Mouse (Mus musculus) gastrocnemius, postnatal 14 days (tissue): ENCODE measurements at regions not wholly inside any gene's neighbourhood (a gene's known extent, or its start where the extent isn't known, plus 50 kb on each side); places are given as distances from the start of the nearest gene placed in this dataset.

Experiments
- DNase-seq: peaks from one replicate; pipeline ENCODE4 v3.0.0; 2021; ENCODE audit warnings: mixed read lengths
- intact Hi-C: fragments of 180-260 bp; cut with DNase I; formaldehyde crosslinking; loops from one replicate; pipeline ENCODE4 v1.15.1; 2025; ENCODE audit warnings: low total_unique reads

DNA sequence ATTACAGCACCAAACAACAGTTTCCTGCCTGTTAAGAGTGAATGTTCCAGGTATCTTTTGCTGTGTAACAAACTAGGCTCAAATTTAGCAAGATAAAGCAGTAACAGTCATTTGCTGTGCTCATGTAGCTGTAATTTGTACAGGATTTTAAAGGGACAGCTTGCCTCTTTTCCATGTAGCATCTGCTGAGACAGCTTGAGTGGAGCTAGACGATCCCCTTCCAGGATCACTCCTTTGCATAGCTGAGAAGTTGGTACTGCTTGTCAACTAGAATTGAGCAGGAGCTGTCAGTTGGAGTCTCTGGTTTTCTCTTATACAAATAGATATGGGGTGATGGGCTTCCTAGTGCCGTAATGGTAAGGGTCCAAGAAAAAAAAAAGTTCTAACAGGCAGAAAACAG lies 744.0 kb downstream of the Ntrk3 start:
- intact Hi-C loops: no loop called here

DNA sequence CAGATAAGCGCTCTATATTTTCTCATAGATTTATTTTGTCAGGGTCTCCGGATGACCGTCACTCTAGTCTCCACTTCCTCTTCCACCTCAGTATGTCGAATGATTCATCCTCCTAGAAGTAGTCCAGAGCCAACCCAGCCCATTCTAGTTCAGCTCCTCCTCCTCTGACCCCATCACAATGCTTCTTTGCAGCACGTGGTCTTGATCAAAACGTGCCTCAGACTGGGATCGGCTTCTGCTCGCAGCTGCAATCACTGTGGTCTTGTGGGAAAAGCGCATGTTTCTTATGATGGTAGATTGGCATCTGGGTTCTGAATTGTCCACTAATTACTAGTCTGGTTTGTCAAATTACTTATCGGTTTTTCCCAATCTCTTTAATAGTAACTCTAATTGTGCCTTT lies 747.7 kb downstream of the Ntrk3 start:
- intact Hi-C loops: no loop called here
- DNase-seq: no peak

More for the DNA sequence above, 744.0 kb downstream of the Ntrk3 start:
- no peak for DNase-seq

DNA sequence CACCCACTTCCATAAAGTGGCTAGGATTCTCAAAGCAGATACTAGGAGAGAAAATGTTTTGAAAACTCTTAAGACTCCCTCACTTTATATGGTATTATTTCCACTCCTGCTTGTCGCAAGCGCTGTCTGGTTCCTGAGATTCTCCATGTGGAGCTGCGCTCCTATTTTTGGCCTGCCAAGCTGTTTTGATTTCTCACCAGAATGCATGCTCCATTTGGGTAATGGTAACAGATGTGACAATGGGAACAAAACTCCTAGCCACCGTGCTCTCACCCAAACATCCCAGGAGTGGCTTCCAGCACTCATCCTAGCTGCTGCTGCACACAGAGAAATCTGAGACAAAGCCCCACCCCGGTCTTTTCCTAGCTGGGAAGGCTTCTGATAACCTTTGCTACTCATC lies 749.6 kb downstream of the Ntrk3 start:
- DNase-seq: no peak
- intact Hi-C loops: no loop called here

DNA sequence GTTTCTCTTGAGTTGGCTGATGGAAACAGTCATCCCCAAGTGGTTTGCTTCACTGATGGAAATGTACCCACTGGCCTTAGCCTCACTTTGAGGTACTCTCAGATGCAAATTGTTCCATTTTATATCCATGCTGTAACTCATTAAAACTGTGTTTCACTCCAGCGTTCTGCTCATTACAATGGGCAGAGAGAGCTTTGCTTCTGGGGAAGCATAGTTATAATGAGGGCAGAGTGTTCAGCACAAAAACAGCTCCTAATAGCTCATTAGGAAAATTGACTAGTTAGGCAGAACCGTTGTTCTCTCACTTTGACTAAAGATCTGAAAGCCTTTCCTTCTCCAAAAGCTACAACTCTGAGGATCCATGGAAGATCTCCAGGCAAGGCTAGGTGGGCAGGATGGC lies 771.2 kb downstream of the Ntrk3 start:
- intact Hi-C loops: no loop called here

DNA sequence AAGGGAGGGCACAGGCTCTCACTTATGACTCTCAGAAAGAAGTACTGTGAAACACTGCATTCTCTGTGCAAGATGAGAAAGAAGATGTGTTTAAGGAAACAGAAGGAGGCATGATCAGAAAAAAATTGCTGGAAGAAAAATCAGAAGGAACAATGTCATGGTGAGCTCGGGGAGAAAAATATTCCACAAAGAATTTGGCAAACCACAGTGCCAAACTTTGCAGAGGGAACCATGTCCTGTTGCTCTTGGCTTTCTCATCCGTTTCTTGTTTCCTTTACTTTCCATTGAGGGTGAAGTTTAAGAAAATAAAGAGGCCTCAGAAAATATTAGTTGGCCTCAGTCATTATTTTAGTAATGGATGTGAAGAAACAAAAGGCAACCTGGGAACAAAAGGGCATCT lies 804.4 kb downstream of the Ntrk3 start:
- intact Hi-C loops: no loop called here

More for the DNA sequence above, 771.2 kb downstream of the Ntrk3 start:
- DNase-seq: no peak

DNA sequence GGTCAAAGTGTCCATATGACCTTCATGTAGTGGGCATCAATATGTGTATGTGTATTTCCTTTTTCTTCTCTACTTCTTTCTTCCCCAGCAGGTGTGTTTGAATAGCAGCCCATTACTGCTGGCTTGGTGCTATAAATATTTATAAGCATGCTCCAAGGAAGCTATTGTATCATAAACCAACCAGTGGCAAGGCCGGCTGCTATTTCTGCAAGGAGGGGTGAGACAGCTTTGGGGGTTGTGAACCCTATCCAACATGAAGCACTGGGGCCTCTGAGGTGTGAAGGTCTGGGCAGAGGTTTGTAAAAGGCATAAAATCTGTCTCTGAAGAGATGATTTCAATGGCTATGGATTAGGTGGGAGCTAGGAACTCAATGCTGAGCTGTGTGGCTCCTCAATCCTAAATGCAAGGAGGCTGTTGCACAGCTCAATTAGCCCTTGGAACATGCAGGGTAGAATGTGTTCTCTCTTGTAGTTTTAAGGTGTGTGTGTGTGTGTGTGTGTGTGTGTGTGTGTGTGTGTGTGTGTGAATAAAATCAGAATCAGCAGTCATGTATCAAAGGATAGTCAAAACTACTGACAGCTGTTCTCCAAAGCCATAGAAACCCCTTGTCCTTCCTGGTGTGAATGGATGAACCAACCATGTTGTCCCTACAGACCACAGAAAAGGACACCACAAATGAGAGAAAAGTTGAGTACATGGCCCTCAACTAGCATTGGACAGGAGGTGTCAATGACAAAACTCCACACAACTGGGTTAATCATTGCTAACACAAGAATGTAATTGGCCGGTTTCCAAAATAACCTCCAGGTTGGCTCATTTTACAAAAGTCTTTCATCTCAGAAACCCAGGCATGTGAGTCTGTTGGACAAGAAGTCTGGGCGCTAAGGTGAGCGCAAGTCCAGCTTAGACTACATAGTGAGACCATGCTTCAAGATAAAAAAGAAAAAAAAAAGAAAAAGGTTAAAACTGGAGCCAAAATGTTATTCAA lies 809.0 kb downstream of the Ntrk3 start:
- intact Hi-C loops: no loop called here
- DNase-seq: no peak

More for the DNA sequence above, 804.4 kb downstream of the Ntrk3 start:
- DNase-seq: no peak

DNA sequence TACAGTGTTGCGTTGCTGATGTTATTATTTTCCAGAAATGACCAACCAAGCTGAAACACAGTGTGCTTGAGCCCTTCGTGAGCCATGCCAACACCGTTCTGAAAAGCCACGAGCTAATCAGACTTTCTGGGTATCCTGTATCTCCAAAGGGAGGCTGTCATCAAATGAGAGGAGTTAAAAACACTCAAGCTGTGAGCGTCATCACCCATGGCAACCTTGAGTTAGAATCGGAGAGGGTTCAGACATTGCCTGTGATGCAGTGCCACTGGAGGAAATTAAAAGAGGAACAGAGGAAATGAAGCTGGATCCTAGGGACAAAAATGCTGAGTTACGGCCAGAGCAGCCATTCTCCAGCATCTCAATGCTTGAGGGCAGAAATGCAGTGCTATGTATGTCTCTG lies 838.6 kb downstream of the Ntrk3 start:
- intact Hi-C loops: no loop called here
- DNase-seq: no peak

DNA sequence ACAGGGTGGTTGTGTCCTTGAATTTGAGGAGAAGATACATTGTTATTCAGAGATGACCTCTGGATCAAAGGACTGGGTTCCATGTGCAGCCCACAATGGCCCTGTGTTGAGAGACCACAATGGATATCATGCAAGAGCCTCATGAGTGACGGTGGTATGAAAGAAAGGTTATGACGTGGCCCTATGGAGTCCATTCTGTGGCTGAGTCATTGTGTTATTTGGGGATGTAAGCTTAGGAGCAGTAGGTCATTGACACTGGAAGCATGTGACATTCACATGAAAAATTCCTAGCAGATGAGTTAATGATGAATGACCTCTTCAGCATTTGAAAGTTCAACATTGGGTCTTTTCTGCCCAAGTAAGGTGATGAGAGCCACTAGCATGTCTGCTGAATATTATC lies 849.3 kb downstream of the Ntrk3 start:
- DNase-seq: no peak
- intact Hi-C loops: no loop called here

DNA sequence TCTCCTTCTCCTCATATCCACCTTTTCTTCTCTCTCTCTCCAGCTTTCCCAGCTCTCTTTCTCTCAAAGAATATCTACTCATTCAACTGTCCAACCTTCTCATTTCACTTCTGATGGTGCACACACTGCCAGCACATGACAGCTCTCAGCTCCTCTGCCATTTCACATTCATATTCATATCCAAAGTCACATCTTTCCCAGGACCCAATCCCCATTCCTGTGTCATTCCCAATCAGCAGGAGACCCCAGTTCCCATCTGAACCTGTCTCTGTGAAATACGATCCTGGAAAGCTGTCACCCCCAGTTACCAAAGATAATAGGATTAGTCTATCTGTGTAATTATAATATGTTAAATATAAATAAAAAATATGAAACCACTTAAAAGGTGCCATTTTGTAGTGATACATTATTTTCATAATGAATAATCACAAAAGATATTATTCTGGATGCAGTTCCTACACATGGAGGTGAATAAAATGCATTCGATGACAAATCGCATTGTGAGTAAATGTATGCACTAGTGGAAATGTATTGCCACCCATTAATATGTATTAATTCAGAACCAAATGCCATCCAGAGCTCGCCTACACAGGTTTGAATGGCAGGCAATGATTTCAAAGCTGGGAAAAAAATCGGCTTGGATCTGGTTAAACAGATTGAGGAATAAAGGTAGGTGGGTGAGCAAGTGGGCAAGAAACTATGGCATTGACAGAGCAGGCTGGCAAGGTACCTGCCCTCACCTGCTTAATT lies 855.0 kb downstream of the Ntrk3 start:
- DNase-seq: no peak
- intact Hi-C loops: no loop called here

DNA sequence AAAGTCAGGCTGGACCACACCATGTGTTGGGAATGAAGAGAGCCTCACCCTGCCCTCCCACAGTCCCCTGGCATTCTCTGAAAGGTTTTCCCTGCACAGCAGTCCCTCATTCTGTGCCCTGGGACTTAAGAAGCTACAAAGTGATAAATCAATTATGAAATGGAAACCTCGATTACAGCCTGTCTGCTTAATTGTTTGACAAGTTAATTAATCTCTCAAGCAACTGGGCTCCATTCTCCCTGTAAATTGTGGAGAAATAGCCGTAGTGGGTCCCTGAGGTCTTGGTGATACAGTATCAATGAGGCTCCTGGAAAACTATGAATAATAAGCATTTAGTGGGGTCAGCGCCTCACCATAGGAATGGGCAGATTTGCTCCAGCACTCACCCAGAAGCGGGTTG lies 870.3 kb downstream of the Ntrk3 start:
- intact Hi-C loops: no loop called here
- DNase-seq: no peak

DNA sequence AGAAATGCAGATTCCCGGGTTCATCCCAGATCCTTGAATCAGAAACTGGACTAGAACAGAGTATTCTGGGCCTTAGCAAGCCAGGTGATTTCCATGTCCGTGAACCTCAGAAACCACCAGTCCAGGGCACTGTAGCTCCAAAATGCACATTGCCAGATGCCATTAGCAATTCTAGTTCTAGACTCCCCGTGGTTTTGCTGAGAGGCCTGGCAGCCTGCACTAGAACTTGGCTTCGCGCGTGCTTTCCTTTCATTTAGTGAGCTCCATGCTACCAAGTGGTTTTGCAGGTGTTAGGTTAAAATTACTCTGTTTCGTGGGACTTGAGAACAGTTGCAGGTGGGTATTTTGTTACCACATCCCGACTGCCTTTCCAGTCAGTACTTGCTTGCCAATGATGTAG lies 876.0 kb downstream of the Ntrk3 start:
- DNase-seq: no peak
- intact Hi-C loops: no loop called here

DNA sequence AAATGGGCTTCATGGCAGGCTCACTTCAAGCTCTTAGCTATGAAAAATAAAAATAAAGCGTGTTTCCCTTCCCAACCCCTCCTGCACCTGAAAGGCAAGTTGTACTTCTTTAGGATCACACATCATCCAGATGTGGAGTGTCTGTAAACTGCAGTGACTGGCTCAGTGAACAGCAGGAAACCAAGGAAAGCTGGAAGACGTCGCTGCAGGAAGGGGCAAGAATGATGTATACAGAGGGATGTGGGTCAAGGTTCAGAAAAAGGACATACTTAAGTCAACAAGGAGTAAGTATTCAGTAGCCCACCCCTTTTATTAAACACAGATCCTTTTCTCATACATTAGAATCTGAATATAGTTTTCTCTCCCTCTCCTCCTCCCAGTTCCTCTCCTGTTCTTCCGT lies 879.4 kb downstream of the Ntrk3 start:
- no peak for DNase-seq
- intact Hi-C loops: no loop called here

DNA sequence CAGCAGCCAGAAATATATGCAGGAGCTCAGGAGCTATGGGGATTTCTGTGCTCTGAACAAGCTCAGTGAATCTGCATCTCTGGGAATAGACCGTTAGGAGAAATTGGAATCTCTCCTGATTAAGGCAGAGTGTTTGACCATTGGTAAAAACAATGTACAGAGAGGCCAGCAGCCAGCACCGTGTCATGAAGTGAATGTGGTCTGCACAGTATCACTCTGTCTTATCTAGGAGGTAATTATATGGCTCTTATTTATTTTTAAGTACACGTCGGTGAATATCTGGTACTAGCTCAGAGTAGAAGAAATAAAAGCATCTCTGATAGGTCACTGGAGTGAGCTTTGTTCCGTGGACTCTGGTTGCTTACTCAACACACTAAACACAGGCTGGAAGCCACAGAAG lies 879.8 kb downstream of the Ntrk3 start:
- intact Hi-C loops: no loop called here
- DNase-seq: no peak

DNA sequence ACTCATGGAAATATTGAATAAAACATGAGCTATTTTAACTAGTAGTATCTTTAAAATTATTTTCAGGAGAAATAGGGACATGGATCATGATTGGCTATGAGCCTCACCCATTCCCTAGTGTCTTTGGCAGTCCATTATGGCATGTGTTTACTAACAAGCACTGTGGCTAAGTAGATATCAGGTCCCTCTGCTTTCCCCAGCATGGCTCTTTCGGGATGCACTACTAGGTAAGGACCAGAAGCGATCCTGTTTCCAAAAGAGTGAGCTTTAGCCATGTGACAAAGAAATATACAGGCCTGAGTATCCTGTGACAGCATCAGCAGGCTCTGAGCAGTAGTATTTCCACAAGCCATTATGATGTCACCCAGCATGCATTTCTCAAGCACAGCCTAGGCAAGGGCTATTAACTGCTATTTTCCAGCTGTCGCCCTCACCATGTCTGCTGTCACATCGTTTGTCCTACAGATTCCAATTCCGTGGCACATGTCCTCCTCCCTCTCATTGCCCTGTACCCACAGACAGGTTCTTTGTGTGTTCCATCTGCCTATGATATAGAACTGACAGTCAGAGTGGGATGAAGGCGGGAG lies 882.1 kb downstream of the Ntrk3 start:
- intact Hi-C loops: no loop called here
- DNase-seq: no peak

DNA sequence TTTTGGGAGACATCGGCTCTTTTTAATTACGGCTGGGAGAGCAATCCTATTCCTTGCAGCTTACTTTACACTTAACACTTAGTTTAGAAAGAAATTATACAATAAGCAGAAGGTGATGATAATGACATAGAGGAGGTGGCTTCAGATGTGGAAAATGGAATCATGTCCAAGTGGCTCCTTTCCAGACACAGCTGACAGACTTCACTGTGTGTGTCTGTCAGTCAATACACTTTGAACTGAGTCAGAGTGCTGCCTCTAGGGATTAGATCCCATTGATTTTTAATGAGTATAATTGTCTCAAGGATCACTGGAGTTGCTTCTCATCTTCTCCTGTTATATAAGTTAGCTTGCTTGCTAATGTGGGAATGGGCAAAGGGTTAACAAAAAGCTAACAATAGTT lies 882.7 kb downstream of the Ntrk3 start:
- intact Hi-C loops: no loop called here
- DNase-seq: no peak

DNA sequence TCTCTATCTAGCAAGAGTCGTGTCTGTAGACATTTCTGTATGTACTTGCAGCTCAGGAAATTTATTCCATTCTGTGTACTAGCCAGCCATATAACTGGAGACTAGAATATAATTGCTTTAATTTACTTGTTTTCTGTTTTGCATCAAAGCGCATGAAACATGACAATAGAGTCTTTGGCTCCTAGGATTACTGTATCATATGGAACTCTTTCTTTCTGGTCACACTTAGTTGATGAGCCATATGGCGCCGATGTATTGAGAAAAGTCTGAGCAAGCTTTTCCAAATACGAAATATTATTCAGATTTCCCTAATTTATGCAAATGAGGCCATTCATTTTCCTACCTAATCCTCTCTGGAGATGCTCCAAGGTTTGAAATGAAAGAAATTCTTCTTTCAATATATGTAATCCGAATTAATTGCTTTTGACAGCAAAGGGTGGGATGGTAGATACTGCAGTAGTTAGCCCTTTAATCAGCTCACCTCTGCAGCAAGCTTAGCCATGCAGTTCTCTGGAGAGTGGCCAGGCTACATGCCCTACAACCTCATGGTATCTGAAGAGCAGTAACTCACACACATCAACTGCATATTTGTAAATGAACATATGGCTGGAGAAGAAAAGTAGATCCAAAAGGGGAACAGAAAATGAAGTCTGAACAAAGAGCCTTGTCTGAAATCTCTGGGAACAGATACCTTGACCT lies 913.4 kb downstream of the Ntrk3 start:
- intact Hi-C loops: no loop called here
- DNase-seq: no peak

DNA sequence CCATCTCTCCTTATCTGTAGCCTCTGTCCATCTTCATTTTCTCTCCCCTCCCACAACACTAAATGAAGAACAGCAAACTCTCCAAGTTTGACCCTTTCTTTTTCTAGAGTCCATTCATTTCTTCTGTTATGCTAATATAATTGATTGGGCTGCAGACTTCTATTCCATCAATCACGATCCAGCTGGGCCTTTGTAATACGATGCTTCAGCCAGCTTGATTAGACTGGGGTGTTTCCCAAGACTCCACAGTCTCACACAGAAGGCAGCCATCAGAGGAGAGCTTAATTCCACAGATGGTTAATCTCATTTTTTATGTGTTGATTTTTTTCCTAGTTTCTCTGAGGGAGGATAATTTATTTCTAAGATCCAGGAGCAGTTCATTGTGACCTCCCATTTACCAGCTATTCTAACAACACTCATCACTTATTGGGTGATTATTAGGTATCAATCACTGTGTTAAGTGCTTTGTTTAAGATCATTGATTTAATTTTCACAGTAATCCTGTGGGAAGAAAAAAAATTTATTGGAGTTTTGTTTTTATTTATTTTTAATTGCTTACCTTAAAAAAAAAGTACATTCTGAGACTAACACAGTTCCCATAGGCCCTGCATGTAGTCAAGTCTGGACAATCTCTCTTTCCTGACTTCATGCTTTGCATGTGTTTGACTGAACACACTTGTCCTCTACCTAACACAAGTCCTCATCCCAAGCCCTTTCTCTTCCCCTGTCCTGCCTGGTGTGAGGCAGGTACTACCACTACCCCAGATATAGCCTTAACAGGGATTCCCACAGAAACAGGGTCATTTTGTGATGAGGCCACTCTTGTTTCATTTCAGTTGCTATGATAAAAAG lies 925.5 kb downstream of the Ntrk3 start:
- intact Hi-C loops: no loop called here
- no peak for DNase-seq

DNA sequence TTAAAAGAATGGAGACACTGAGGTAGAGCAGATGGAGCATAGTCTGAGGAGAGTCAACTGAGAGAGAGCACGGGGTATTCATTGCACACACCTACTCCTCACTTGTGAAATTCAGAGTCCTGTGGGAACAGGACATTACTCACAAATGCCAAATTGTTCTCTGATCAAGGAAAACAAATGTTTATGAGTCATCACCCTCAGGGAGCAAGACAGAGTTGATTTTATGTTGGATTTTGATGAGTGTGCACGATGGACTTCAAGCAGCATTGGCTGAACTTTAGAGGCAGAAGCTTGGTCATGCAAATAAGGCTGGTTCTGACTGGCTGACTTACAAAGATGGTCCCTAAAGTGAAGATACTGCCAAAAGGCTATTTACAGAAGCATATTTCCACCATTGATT lies 951.0 kb downstream of the Ntrk3 start:
- DNase-seq: no peak
- intact Hi-C loops: no loop called here
